Mouse (Mus musculus): Measurements from ENCODE around the gene Akap9. TPM values are rescaled to one million over a fixed set of nuclear protein-coding genes. Genes with fewer than 3 reads are reported as not detected.
A peak's percentile ranks its signal among the peaks of the same experiment; 100 is the strongest.

Akap9 gene
- total and polyA plus RNA-seq, 2 experiments from 2014 or later: 41.6 to 225 TPM

- no peak for TF ChIP-seq CTCF (IDR thresholded peaks at IDR 0.05; ENCODE audit: low read depth)
- DNase-seq (ENCODE audit: low spot score): no peak
- Histone ChIP-seq H3K4me3 (ENCODE audit: low read length) (no peak overlapping the region), H3K27me3 (ENCODE audit: insufficient read depth, low read length) (no peaks in the 10 kb centered on the region), H3K27ac (no peak overlapping the region), H3K36me3 (ENCODE audit: insufficient read depth, low read length) (peaks cover 24% of the 10 kb centered on the region), H3K9me3 (ENCODE audit: low read length) (no peaks in the 10 kb centered on the region), H3K9ac (replicated peaks; ENCODE audit: low read length) (no peak overlapping the region), H3K4me1 (ENCODE audit: insufficient read depth, low read length) (no peaks in the 10 kb centered on the region), H3K4me2 (ENCODE audit: low read depth, low read length) (no peak overlapping the region)
- ATAC-seq: no peak
- WGBS: 81% methylated on average over 6 of the region's 6 CpGs
Observed at GRCm38 (mm10) chr5:4028486-4029173, 100.8 kb downstream of the Akap9 start.

- TF ChIP-seq CTCF (IDR thresholded peaks at IDR 0.05; ENCODE audit: low read depth): no peak
- no peaks in the 10 kb centered on the region for H3K9me3 ChIP-seq (ENCODE audit: low read length)
- H3K36me3 ChIP-seq (ENCODE audit: insufficient read depth, low read length): peaks cover 41% of the 10 kb centered on the region
- H3K27ac ChIP-seq: no peak overlapping the region
- H3K4me1 ChIP-seq (ENCODE audit: insufficient read depth, low read length): no peaks in the 10 kb centered on the region
- ATAC-seq: no peak
- WGBS: 90% methylated on average over 4 of the region's 4 CpGs
- no peaks in the 10 kb centered on the region for H3K27me3 ChIP-seq (ENCODE audit: insufficient read depth, low read length)
- DNase-seq (ENCODE audit: low spot score): no peak
- no peak overlapping the region for H3K4me2 ChIP-seq (ENCODE audit: low read depth, low read length)
- no peak overlapping the region for H3K4me3 ChIP-seq (ENCODE audit: low read length)
- H3K9ac ChIP-seq (replicated peaks; ENCODE audit: low read length): no peak overlapping the region
Observed at GRCm38 (mm10) chr5:4031846-4032245, 104.0 kb downstream of the Akap9 start.

- Histone ChIP-seq H3K27me3 (ENCODE audit: insufficient read depth, low read length) (no peaks in the 10 kb centered on the region), H3K36me3 (ENCODE audit: insufficient read depth, low read length) (peaks cover 54% of the 10 kb centered on the region), H3K4me3 (ENCODE audit: low read length) (no peak overlapping the region), H3K9ac (replicated peaks; ENCODE audit: low read length) (no peak overlapping the region), H3K9me3 (ENCODE audit: low read length) (no peaks in the 10 kb centered on the region), H3K4me1 (ENCODE audit: insufficient read depth, low read length) (no peaks in the 10 kb centered on the region), H3K4me2 (ENCODE audit: low read depth, low read length) (no peak overlapping the region), H3K27ac (no peak overlapping the region)
- ATAC-seq: no peak
- no peak for DNase-seq (ENCODE audit: low spot score)
- TF ChIP-seq CTCF (IDR thresholded peaks at IDR 0.05; ENCODE audit: low read depth): no peak
- WGBS: 98% methylated on average over 9 of the region's 9 CpGs
Observed at GRCm38 (mm10) chr5:4036686-4037085, 108.8 kb downstream of the Akap9 start.

- H3K27me3 ChIP-seq (ENCODE audit: insufficient read depth, low read length): no peaks in the 10 kb centered on the region
- H3K4me3 ChIP-seq (ENCODE audit: low read length): no peak overlapping the region
- DNase-seq (ENCODE audit: low spot score) (no peak), ATAC-seq (no peak)
- no peak overlapping the region for H3K4me2 ChIP-seq (ENCODE audit: low read depth, low read length)
- peaks cover 59% of the 10 kb centered on the region; the same call in 1 of the 2 replicates for H3K36me3 ChIP-seq (ENCODE audit: insufficient read depth, low read length)
- no peak for TF ChIP-seq CTCF (IDR thresholded peaks at IDR 0.05; ENCODE audit: low read depth)
- H3K27ac ChIP-seq: no peak overlapping the region
- H3K4me1 ChIP-seq (ENCODE audit: insufficient read depth, low read length): no peaks in the 10 kb centered on the region
- WGBS: 85% methylated on average over 8 of the region's 8 CpGs
- no peaks in the 10 kb centered on the region for H3K9me3 ChIP-seq (ENCODE audit: low read length)
- H3K9ac ChIP-seq (replicated peaks; ENCODE audit: low read length): no peak overlapping the region
Observed at GRCm38 (mm10) chr5:4039351-4039750, 111.5 kb downstream of the Akap9 start.

GRCm38 (mm10) chr5:4040372-4040771 is 112.5 kb downstream of the Akap9 start:
- DNase-seq (ENCODE audit: low spot score) (no peak), ATAC-seq (no peak)
- Histone ChIP-seq H3K9ac (replicated peaks; ENCODE audit: low read length) (no peak overlapping the region), H3K27me3 (ENCODE audit: insufficient read depth, low read length) (no peaks in the 10 kb centered on the region), H3K36me3 (ENCODE audit: insufficient read depth, low read length) (peaks cover 58% of the 10 kb centered on the region), H3K4me1 (ENCODE audit: insufficient read depth, low read length) (no peaks in the 10 kb centered on the region), H3K9me3 (ENCODE audit: low read length) (no peaks in the 10 kb centered on the region), H3K4me2 (ENCODE audit: low read depth, low read length) (no peak overlapping the region), H3K4me3 (ENCODE audit: low read length) (no peak overlapping the region), H3K27ac (no peak overlapping the region)
- TF ChIP-seq CTCF (IDR thresholded peaks at IDR 0.05; ENCODE audit: low read depth): peak; percentile 45
- 84% methylated on average over 6 of the region's 6 CpGs for WGBS

GRCm38 (mm10) chr5:4040922-4041321 is 113.1 kb downstream of the Akap9 start:
- H3K36me3 ChIP-seq (ENCODE audit: insufficient read depth, low read length): peaks cover 55% of the 10 kb centered on the region

GRCm38 (mm10) chr5:4060313-4060712 is 132.5 kb downstream of the Akap9 start:
- 94% methylated on average over 8 of the region's 8 CpGs for WGBS
- no peak for ATAC-seq
- TF ChIP-seq CTCF (IDR thresholded peaks at IDR 0.05; ENCODE audit: low read depth): no peak

More at GRCm38 (mm10) chr5:4040922-4041321, 113.1 kb downstream of the Akap9 start:
- Histone ChIP-seq H3K9ac (replicated peaks; ENCODE audit: low read length) (no peak overlapping the region), H3K9me3 (ENCODE audit: low read length) (no peaks in the 10 kb centered on the region), H3K27me3 (ENCODE audit: insufficient read depth, low read length) (no peaks in the 10 kb centered on the region), H3K4me1 (ENCODE audit: insufficient read depth, low read length) (no peaks in the 10 kb centered on the region), H3K4me2 (ENCODE audit: low read depth, low read length) (no peak overlapping the region), H3K4me3 (ENCODE audit: low read length) (no peak overlapping the region), H3K27ac (no peak overlapping the region)
- no peak for ATAC-seq
- 98% methylated on average over 2 of the region's 2 CpGs for WGBS
- TF ChIP-seq CTCF (IDR thresholded peaks at IDR 0.05; ENCODE audit: low read depth): no peak
- DNase-seq (ENCODE audit: low spot score): no peak

More at GRCm38 (mm10) chr5:4060313-4060712, 132.5 kb downstream of the Akap9 start:
- H3K4me1 ChIP-seq (ENCODE audit: insufficient read depth, low read length): no peaks in the 10 kb centered on the region
- H3K9ac ChIP-seq (replicated peaks; ENCODE audit: low read length): no peak overlapping the region
- peaks cover 73% of the 10 kb centered on the region for H3K36me3 ChIP-seq (ENCODE audit: insufficient read depth, low read length)
- H3K27ac ChIP-seq: no peak overlapping the region
- no peak overlapping the region for H3K4me2 ChIP-seq (ENCODE audit: low read depth, low read length)
- no peak overlapping the region for H3K4me3 ChIP-seq (ENCODE audit: low read length)
- DNase-seq (ENCODE audit: low spot score): no peak
- no peaks in the 10 kb centered on the region for H3K9me3 ChIP-seq (ENCODE audit: low read length)
- no peaks in the 10 kb centered on the region for H3K27me3 ChIP-seq (ENCODE audit: insufficient read depth, low read length)

Data from hindbrain, postnatal 0 days (tissue).